Mouse (Mus musculus) heart, adult 2 months (tissue): ENCODE results near the gene Mfsd6l.

Experiments used
- CTCF ChIP-seq: fragments of 200-600 bp; IDR thresholded peaks from 2 replicates; pipeline ENCODE4 v1.8.1; 2022; ENCODE audit warnings: antibody characterized with exemption, mild to moderate bottlenecking, moderate library complexity
- POLR2A ChIP-seq: fragments of 200-500 bp; IDR thresholded peaks from 2 replicates; pipeline ENCODE4 v1.6.1; 2011; ENCODE audit warnings: mild to moderate bottlenecking, low read depth, low read length, control low read depth; ENCODE audit not compliant: insufficient read depth

DNA sequence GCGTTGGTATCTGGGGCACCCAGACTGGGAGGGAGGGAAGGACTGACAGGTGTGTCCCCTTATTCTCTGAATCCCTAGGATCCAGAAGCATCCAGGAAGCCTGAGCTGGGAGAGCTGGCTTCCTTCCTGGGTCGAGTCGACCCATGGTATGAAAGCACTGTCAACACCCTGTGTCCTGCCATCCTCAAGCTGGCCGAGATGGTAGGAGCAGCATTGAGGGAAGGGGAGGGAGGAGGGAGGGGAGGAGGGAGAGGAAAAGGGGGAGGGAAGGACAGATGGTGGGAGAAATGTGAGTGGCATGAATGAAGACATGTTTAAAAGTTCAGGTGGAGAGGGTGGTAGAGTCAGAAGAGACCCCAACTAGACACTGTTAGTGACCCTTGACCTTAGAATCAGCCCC is 20.0 kb upstream of the Mfsd6l start:
- TF ChIP-seq CTCF (no peak), POLR2A (no peak)
